Mouse (Mus musculus): ENCODE data around the gene Tada2b. TPM values are rescaled to one million over a fixed set of nuclear protein-coding genes. Genes with fewer than 3 reads are reported as not detected.

Tada2b gene
- total and polyA plus RNA-seq, 3 experiments = 8.5 to 16.9 (median 13.5) TPM

DNA sequence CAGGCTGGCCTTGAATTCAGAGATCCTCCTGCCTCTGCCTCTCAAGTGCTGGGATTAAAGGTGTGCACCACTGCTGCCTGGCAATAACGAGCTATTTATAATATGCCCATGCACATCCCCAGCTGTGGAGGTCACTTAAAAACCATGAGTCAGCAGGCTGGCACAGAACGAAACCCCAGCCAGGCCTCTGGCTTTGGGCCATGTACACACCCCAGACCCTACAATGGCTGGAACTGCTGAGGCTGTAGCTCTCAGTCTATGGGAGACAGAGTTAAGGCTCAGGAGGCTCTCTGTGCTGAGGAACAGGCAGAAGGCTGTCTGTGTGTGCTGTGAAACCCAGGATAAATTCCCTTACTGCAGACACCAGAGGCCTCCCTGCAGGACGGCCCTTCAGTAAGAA is 43.3 kb downstream of the Tada2b start:
- H3K36me3 ChIP-seq (ENCODE audit: control insufficient read depth, insufficient read depth, low read length) = no peaks in the 10 kb centered on the region
- intact Hi-C loops (cut with DNase I) = no loop called here
- H3K79me2 ChIP-seq (replicated peaks; ENCODE audit: control insufficient read depth, insufficient read depth, low read length) = no peaks in the 10 kb centered on the region
- WGBS = 59% methylated on average over 3 of the region's 3 CpGs
- H3K27ac ChIP-seq = no peak overlapping the region
- no peaks in the 10 kb centered on the region for H3K4me1 ChIP-seq (ENCODE audit: control insufficient read depth, insufficient read depth, low read length)
- TF ChIP-seq CTCF (IDR thresholded peaks at IDR 0.05) = no peak
- no peak for TF ChIP-seq POLR2A (IDR thresholded peaks at IDR 0.05; ENCODE audit: insufficient read depth, low read depth, low read length)
- no peak for TF ChIP-seq EP300 (IDR thresholded peaks at IDR 0.05; ENCODE audit: insufficient read depth, low read depth, low read length)
- no peak overlapping the region for H3K9ac ChIP-seq (ENCODE audit: low read depth, low read length)
- H3K27me3 ChIP-seq (ENCODE audit: control insufficient read depth, insufficient read depth, low read length) = no peaks in the 10 kb centered on the region; the same call in 1 of the 2 replicates
- H3K4me3 ChIP-seq = no peak overlapping the region
- no peak for DNase-seq

DNA sequence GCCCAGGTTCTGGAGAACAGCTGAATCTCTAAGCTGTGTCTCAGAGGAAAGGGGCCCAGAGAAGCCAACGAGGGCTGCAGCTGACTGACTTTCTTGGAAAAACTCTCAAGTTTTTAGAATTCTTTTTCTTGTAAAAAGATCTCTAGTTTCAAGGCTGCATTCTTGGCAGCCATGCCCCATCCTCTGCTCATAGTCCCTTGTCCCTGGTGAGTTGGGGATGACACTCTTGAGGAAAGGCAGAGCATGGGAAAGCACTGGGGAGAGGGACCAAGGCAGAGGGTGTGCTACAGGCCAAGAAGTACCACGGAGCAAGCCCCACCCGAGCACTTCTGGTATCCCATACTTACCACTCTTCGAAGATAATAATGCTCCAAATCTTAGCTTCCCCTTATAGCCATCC is 47.2 kb downstream of the Tada2b start:
- TF ChIP-seq EP300 (IDR thresholded peaks at IDR 0.05; ENCODE audit: insufficient read depth, low read depth, low read length) (no peak), CTCF (IDR thresholded peaks at IDR 0.05) (no peak), POLR2A (IDR thresholded peaks at IDR 0.05; ENCODE audit: insufficient read depth, low read depth, low read length) (no peak)
- DNase-seq = no peak

GRCm38 (mm10) chr5:36434398-36434967 is 49.6 kb downstream of the Tada2b start:
- Histone ChIP-seq H3K4me1 (ENCODE audit: control insufficient read depth, insufficient read depth, low read length) (no peaks in the 10 kb centered on the region), H3K4me3 (no peak overlapping the region), H3K36me3 (ENCODE audit: control insufficient read depth, insufficient read depth, low read length) (no peaks in the 10 kb centered on the region), H3K79me2 (replicated peaks; ENCODE audit: control insufficient read depth, insufficient read depth, low read length) (no peaks in the 10 kb centered on the region), H3K27ac (no peak overlapping the region), H3K9ac (ENCODE audit: low read depth, low read length) (no peak overlapping the region), H3K27me3 (ENCODE audit: control insufficient read depth, insufficient read depth, low read length) (no peaks in the 10 kb centered on the region; the same call in 1 of the 2 replicates)
- 80% methylated on average over 9 of the region's 9 CpGs for WGBS
- no peak for DNase-seq
- intact Hi-C loops (cut with DNase I) = no loop called here
- TF ChIP-seq CTCF (IDR thresholded peaks at IDR 0.05) (no peak), EP300 (IDR thresholded peaks at IDR 0.05; ENCODE audit: insufficient read depth, low read depth, low read length) (no peak), POLR2A (IDR thresholded peaks at IDR 0.05; ENCODE audit: insufficient read depth, low read depth, low read length) (no peak)

More for the DNA sequence above, 47.2 kb downstream of the Tada2b start:
- H3K4me1 ChIP-seq (ENCODE audit: control insufficient read depth, insufficient read depth, low read length) = no peaks in the 10 kb centered on the region
- intact Hi-C loops (cut with DNase I) = no loop called here
- no peak overlapping the region for H3K9ac ChIP-seq (ENCODE audit: low read depth, low read length)
- H3K79me2 ChIP-seq (replicated peaks; ENCODE audit: control insufficient read depth, insufficient read depth, low read length) = no peaks in the 10 kb centered on the region
- H3K36me3 ChIP-seq (ENCODE audit: control insufficient read depth, insufficient read depth, low read length) = no peaks in the 10 kb centered on the region
- H3K27ac ChIP-seq = no peak overlapping the region
- 58% methylated on average over 4 of the region's 4 CpGs for WGBS
- H3K27me3 ChIP-seq (ENCODE audit: control insufficient read depth, insufficient read depth, low read length) = no peaks in the 10 kb centered on the region; the same call in 1 of the 2 replicates
- no peak overlapping the region for H3K4me3 ChIP-seq

GRCm38 (mm10) chr5:36431711-36432110 is 52.4 kb downstream of the Tada2b start:
- no peaks in the 10 kb centered on the region for H3K79me2 ChIP-seq (replicated peaks; ENCODE audit: control insufficient read depth, insufficient read depth, low read length)
- 70% methylated on average over 2 of the region's 2 CpGs for WGBS
- H3K36me3 ChIP-seq (ENCODE audit: control insufficient read depth, insufficient read depth, low read length) = no peaks in the 10 kb centered on the region
- intact Hi-C loops (cut with DNase I) = no loop called here
- no peak overlapping the region for H3K27ac ChIP-seq
- H3K9ac ChIP-seq (ENCODE audit: low read depth, low read length) = no peak overlapping the region
- no peaks in the 10 kb centered on the region for H3K27me3 ChIP-seq (ENCODE audit: control insufficient read depth, insufficient read depth, low read length)
- no peaks in the 10 kb centered on the region for H3K4me1 ChIP-seq (ENCODE audit: control insufficient read depth, insufficient read depth, low read length)
- TF ChIP-seq POLR2A (IDR thresholded peaks at IDR 0.05; ENCODE audit: insufficient read depth, low read depth, low read length) = no peak
- no peak for TF ChIP-seq CTCF (IDR thresholded peaks at IDR 0.05)
- TF ChIP-seq EP300 (IDR thresholded peaks at IDR 0.05; ENCODE audit: insufficient read depth, low read depth, low read length) = no peak
- no peak overlapping the region for H3K4me3 ChIP-seq
- no peak for DNase-seq

- WGBS = 64% methylated on average over 3 of the region's 3 CpGs
- no peak overlapping the region for H3K4me3 ChIP-seq
- no peak for TF ChIP-seq CTCF (IDR thresholded peaks at IDR 0.05)
- no peak for TF ChIP-seq EP300 (IDR thresholded peaks at IDR 0.05; ENCODE audit: insufficient read depth, low read depth, low read length)
- TF ChIP-seq POLR2A (IDR thresholded peaks at IDR 0.05; ENCODE audit: insufficient read depth, low read depth, low read length) = no peak
- H3K79me2 ChIP-seq (replicated peaks; ENCODE audit: control insufficient read depth, insufficient read depth, low read length) = no peaks in the 10 kb centered on the region
- intact Hi-C loops (cut with DNase I) = no loop called here
- H3K9ac ChIP-seq (ENCODE audit: low read depth, low read length) = no peak overlapping the region
- H3K36me3 ChIP-seq (ENCODE audit: control insufficient read depth, insufficient read depth, low read length) = no peaks in the 10 kb centered on the region
- H3K4me1 ChIP-seq (ENCODE audit: control insufficient read depth, insufficient read depth, low read length) = no peaks in the 10 kb centered on the region
- DNase-seq = no peak
- no peak overlapping the region for H3K27ac ChIP-seq
- H3K27me3 ChIP-seq (ENCODE audit: control insufficient read depth, insufficient read depth, low read length) = no peaks in the 10 kb centered on the region
Measured at GRCm38 (mm10) chr5:36429551-36429950, 54.5 kb downstream of the Tada2b start.

- Histone ChIP-seq H3K36me3 (ENCODE audit: control insufficient read depth, insufficient read depth, low read length) (no peaks in the 10 kb centered on the region), H3K9ac (ENCODE audit: low read depth, low read length) (no peak overlapping the region), H3K4me1 (ENCODE audit: control insufficient read depth, insufficient read depth, low read length) (no peaks in the 10 kb centered on the region), H3K27ac (no peak overlapping the region), H3K4me3 (no peak overlapping the region), H3K27me3 (ENCODE audit: control insufficient read depth, insufficient read depth, low read length) (no peaks in the 10 kb centered on the region), H3K79me2 (replicated peaks; ENCODE audit: control insufficient read depth, insufficient read depth, low read length) (no peaks in the 10 kb centered on the region)
- 58% methylated on average over 11 of the region's 11 CpGs for WGBS
- TF ChIP-seq EP300 (IDR thresholded peaks at IDR 0.05; ENCODE audit: insufficient read depth, low read depth, low read length) (no peak), POLR2A (IDR thresholded peaks at IDR 0.05; ENCODE audit: insufficient read depth, low read depth, low read length) (no peak), CTCF (IDR thresholded peaks at IDR 0.05) (no peak)
- intact Hi-C loops (cut with DNase I) = no loop called here
- no peak for DNase-seq
Measured at GRCm38 (mm10) chr5:36427831-36428230, 56.3 kb downstream of the Tada2b start.
